Mouse (Mus musculus): ENCODE results near the gene 4930412O13Rik.

DNA sequence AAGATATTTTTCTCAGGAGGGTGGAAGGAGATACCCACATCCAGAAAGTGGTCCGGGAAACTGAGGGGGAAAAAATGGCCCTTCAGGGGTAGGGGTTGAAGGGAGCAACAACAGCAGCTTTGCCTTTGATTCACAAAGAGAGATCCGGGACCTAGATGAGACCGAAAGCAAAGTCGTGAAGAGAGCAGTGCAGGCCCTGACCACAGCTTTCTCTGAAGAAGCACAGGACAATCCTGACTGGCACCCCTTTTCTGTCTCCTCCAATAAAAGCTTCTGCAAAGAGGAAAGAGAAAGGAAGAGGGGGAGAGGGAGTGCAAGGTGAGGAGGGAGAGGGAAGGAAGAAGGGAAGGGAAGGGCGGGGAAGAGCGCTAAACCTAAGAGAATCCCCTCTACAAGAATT lies 9.3 kb upstream of the 4930412O13Rik start:
- TF ChIP-seq CTCF (IDR thresholded peaks at IDR 0.05; ENCODE audit: extremely low read depth, insufficient read depth, low read length) (no peak), POLR2A (IDR thresholded peaks at IDR 0.05; ENCODE audit: extremely low read depth, insufficient read depth, low read length) (no peak)

Measured in cortical plate, adult 2 months (tissue).